ENCODE assay signal across 12 mouse cellular contexts in the genomic region with DNA sequence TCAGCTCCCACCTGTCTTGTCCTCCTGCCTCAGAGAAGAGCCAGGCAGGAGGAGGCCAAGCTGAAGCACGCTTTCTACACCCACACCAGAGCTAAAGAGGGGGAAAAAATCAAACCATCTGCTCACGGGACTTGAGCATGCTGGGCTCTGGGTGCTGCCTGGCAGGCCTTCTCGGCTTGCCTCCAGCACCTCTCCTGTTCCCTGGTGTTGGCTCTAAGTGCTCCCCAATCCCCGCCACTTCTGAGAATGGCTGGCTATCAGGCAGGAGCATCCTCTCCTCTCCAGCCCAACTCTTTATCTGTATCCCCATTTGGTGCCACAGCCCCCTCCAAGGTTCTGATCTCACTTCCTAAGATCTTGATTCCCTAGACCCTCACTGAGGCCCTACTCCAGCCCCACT. TPM values are rescaled to one million over a fixed set of nuclear protein-coding genes. Genes with fewer than 3 reads are reported as not detected.
DNase-seq lines count a peak whose midpoint lies in the region; TF ChIP-seq lines count a peak whose summit lies in the region.
"Had no signal": no experiment of that assay in that cellular context is flagged by ENCODE, and none has a peak within 500 bp of the region (broad histone marks: within the 10 kb centered on the region; RNA-seq: fewer than 3 reads in every experiment).

No protein-coding gene starts in this region.

- H3K4me3 ChIP-seq in gastrocnemius, adult 2 months, result no peak overlapping the region
- H3K4me3 ChIP-seq: embryonic facial prominence, embryonic 10.5 days; hindbrain, embryonic 15.5 days; limb, embryonic 12.5 days had no signal

- no peak for TF ChIP-seq CTCF in gastrocnemius, adult 2 months (IDR thresholded peaks at IDR 0.05)

- DNase-seq in gastrocnemius, adult 2 months, result peak; percentile 39
- no peak for DNase-seq in gastrocnemius, postnatal 25 days
- DNase-seq in cerebellum, adult 9-11 months, result peak; percentile 77
- DNase-seq in layer of hippocampus, postnatal 36 days, result peak; percentile 58 to 62
- DNase-seq in right cerebral cortex, adult 2 months (ENCODE audit: low spot score in 2 of 2), result peak; percentile 74 to 75
- no peak for DNase-seq in ovary, postnatal 14 days (ENCODE audit: low spot score)
- no peak for DNase-seq in spleen, adult 12 weeks (ENCODE audit: low spot score)
- no peak for DNase-seq in kidney, adult 9 months
- DNase-seq: adrenal gland, adult 8-10 months had no signal

- intact Hi-C loops in gastrocnemius, adult 2 months (cut with DNase I), result no loop called here

- no peak overlapping the region for H3K27ac ChIP-seq in gastrocnemius, adult 2 months
- H3K27ac ChIP-seq: embryonic facial prominence, embryonic 10.5 days; hindbrain, embryonic 15.5 days; limb, embryonic 12.5 days had no signal

RNA-seq across cellular contexts. Expression of a gene that starts 6.1 kb away (rescaled TPM):
- total RNA-seq in gastrocnemius, adult 2 months (2021), result 1 to 10 TPM; 4.0 to 7.1 TPM
- total RNA-seq in gastrocnemius, postnatal 25 days (2021), result 1 to 10 TPM; 4.1 to 4.6 TPM
- 10 to 100 TPM; 60.9 to 64.6 TPM for total RNA-seq in layer of hippocampus, postnatal 36 days (2021)

RNA-seq across cellular contexts. Expression of a gene that starts 10.1 kb away (rescaled TPM):
- total RNA-seq in gastrocnemius, adult 2 months (2021), result under 1 TPM; 0.31 to 0.39 TPM
- under 1 TPM; 0.35 to 0.56 TPM for total RNA-seq in gastrocnemius, postnatal 25 days (2021)
- total RNA-seq in layer of hippocampus, postnatal 36 days (2021), result 1 to 10 TPM; 8.0 to 9.9 TPM

RNA-seq across cellular contexts. Expression of a gene that starts 21.4 kb away (rescaled TPM):
- 1 to 10 TPM; 1.4 to 2.5 TPM for total RNA-seq in gastrocnemius, adult 2 months (2021)
- 1 to 10 TPM; 1.4 to 1.9 TPM for total RNA-seq in gastrocnemius, postnatal 25 days (2021)
- 1 to 10 TPM; 8.3 to 9.3 TPM for total RNA-seq in layer of hippocampus, postnatal 36 days (2021)

RNA-seq across cellular contexts. Expression of a gene that starts 29.8 kb away (rescaled TPM):
- 100 to 1,000 TPM; 147 to 152 TPM for total RNA-seq in gastrocnemius, adult 2 months (2021)
- 100 to 1,000 TPM; 145 to 159 TPM for total RNA-seq in gastrocnemius, postnatal 25 days (2021)
- total RNA-seq in layer of hippocampus, postnatal 36 days (2021), result 1,000 to 10,000 TPM; 1,151 to 1,277 TPM

RNA-seq across cellular contexts. Expression of a gene that starts 35.7 kb away (rescaled TPM):
- 1 to 10 TPM; 8.4 to 8.8 TPM for total RNA-seq in gastrocnemius, adult 2 months (2021)
- 1 to 10 TPM; 8.7 to 9.8 TPM for total RNA-seq in gastrocnemius, postnatal 25 days (2021)
- total RNA-seq in layer of hippocampus, postnatal 36 days (2021), result 10 to 100 TPM; 36.1 to 39.4 TPM

Comparison
In these comparisons a context has a peak if more than half of its experiments do, and no peak if none do; other contexts are left out.
1. DNase-seq: peak in gastrocnemius, adult 2 months (single experiment), cerebellum, adult 9-11 months (single experiment), layer of hippocampus, postnatal 36 days (2 of 2) and right cerebral cortex, adult 2 months (2 of 2); none in gastrocnemius, postnatal 25 days (single experiment), ovary, postnatal 14 days (single experiment), spleen, adult 12 weeks (single experiment) and kidney, adult 9 months (single experiment).
2. RNA of a gene that starts 6.1 kb away (total RNA-seq): 60.9 to 64.6 TPM in layer of hippocampus, postnatal 36 days; 4.0 to 7.1 TPM in gastrocnemius, adult 2 months and 4.1 to 4.6 TPM in gastrocnemius, postnatal 25 days; every median in the first group is over 4 times any median in the second.
3. RNA of a gene that starts 10.1 kb away (total RNA-seq): 8.0 to 9.9 TPM in layer of hippocampus, postnatal 36 days; 0.35 to 0.56 TPM in gastrocnemius, postnatal 25 days and 0.31 to 0.39 TPM in gastrocnemius, adult 2 months; every median in the first group is over 4 times any median in the second.